Mouse (Mus musculus) cortical plate, adult 2 months (tissue): ENCODE measurements around the gene Ehd2.

Source experiments
- CTCF ChIP-seq: fragments of 200-500 bp; IDR thresholded peaks from 2 replicates; pipeline ENCODE4 v1.5.1; 2011; ENCODE audit warnings: mild to moderate bottlenecking, control low read depth, low read length; ENCODE audit not compliant: insufficient read depth; ENCODE audit errors: extremely low read depth
- POLR2A ChIP-seq: fragments of 200-500 bp; IDR thresholded peaks from 2 replicates; pipeline ENCODE4 v1.6.1; 2011; ENCODE audit warnings: mild to moderate bottlenecking, low read length, control low read depth; ENCODE audit not compliant: insufficient read depth; ENCODE audit errors: extremely low read depth

- TF ChIP-seq CTCF = no peak
- no peak for TF ChIP-seq POLR2A
Observed at GRCm38 (mm10) chr7:16015384-16015783, 48.0 kb upstream of the Ehd2 start.
